Mouse (Mus musculus): ENCODE data around the gene Vps53.

- no peak; the same call in 1 of the 2 replicates for TF ChIP-seq CTCF (IDR thresholded peaks at IDR 0.05; ENCODE audit: borderline replicate concordance, extremely low read depth, insufficient read depth, insufficient read length)
- TF ChIP-seq POLR2A (IDR thresholded peaks at IDR 0.05; ENCODE audit: borderline replicate concordance, extremely low read depth, insufficient read depth, insufficient read length, poor library complexity, severe bottlenecking): peak; percentile 72
Observed at GRCm38 (mm10) chr11:76027139-76028071, 152.0 kb downstream of the Vps53 start, which contains the start of gene Rflnb.

All from brain, embryonic 14.5 days (tissue).